Mouse (Mus musculus) spleen, adult 12 weeks (tissue): ENCODE results near the gene Ddr1.

Experiments used
- DNase-seq: peaks from one replicate; pipeline ENCODE4 v3.0.0; 2022; ENCODE audit warnings: low spot score

Ddr1 gene

DNA sequence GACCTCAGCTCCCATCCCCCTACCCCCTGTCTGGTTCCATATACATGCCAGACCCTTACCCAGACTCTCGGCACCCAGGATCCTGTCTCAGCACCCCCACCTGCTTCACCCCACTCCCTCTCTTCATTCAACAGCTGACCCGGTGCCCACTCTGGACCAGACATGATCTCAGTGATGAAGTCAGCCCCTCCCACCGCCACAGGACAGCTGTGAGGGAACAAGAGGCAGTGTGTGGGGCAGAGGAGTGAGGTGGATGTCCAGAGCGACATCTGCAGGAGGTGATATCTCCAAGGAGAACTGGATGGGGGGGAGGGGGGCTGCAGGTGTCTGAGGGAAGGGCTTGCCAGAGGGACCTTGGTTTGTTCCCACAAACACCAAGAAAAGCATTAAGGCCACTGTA is 12.6 kb downstream of the Ddr1 start:
- DNase-seq = no peak

DNA sequence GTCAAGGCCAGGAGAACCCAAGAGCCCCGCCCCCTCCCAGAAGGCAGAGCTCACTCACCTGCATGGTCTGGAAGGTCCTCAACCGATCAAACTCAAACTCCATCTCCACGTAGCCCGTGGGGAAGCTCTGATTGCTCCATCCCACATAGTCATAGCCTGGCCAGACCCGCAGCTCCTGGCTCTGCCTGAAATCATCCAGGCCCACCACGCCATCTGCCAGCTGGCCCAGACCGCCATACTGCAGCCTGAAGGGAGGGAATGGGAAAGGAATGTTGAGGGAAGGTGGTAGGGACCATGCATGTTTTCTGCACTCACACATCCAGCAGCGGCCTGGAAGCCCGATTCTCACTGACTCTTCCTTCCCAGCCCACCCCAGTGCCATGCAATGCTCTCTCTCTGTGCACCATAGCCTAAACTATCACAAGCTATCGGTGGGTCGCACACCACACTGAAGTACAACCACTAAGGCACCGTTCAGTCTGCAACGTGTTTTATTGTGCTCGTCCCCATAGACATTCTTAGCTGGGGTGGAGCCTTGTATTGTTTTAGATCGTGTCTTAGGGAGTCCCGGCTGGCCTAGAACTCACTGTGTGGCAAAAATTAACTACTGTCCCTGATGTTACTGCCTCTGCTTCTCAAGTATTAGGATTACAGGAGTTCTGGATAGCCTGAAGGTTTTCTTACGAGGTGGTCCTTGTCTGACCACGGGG is 14.3 kb downstream of the Ddr1 start:
- no peak for DNase-seq

DNA sequence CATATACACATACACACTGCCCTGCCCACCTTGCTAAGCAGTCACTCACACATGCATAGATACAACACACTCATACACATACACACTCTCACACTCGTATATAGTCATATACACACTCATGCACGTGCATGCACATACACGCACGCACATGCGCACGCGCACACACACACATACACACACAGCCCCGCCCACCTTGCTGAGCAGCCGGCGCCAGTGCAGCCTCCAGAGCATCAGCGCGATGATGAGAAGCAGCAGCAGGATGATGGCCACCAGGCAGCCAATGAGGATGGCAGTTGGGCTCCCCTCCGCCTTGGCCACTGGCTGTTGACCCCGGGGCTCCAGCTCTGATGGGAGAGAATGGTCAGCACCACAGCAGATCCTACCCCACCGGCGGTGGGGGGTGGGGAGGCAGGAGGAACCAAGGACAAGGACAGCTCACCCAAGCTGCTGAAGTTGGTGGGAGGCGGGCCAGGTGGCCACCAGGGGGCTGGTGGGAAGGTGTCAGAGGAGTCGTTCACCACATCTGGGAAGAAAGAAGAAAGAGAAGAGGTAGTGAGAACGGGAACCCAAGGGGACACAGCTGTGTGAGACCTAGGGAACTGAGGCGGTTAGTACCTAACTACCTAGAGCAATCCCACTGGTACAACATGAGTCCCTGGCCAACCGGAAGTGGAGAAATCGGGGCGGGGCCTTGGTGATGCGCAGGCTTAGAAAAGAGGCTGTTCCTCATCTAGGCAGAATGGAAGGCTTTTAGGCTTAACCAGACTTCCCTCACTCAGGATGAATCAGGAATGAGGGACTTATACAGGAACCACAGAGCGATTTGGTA is 15.9 kb downstream of the Ddr1 start:
- no peak for DNase-seq

- no peak for DNase-seq
Observed at GRCm38 (mm10) chr17:35685061-35685460, 19.4 kb downstream of the Ddr1 start.

DNA sequence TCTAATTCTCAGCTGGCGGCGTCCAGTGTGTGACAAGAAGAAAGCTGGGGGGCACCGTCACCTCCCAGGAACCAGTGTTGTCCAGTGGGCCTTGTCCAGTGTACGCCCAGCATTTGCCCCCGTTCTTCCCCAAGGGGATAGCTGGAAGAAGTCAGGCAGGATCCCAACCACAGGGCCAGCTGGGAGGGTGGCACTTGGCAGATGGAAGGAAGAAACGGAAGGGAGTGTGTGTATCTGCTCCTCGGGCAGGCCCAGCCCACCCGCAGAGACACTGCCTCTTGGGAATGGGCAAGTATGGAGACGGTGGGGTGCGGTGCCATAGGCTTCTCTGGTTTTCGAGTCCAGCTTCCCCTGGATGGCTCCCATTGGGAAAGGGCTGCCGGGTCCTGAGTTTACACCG is 22.4 kb downstream of the Ddr1 start:
- no peak for DNase-seq

GRCm38 (mm10) chr17:35680591-35680990 is 23.8 kb downstream of the Ddr1 start:
- no peak for DNase-seq

DNA sequence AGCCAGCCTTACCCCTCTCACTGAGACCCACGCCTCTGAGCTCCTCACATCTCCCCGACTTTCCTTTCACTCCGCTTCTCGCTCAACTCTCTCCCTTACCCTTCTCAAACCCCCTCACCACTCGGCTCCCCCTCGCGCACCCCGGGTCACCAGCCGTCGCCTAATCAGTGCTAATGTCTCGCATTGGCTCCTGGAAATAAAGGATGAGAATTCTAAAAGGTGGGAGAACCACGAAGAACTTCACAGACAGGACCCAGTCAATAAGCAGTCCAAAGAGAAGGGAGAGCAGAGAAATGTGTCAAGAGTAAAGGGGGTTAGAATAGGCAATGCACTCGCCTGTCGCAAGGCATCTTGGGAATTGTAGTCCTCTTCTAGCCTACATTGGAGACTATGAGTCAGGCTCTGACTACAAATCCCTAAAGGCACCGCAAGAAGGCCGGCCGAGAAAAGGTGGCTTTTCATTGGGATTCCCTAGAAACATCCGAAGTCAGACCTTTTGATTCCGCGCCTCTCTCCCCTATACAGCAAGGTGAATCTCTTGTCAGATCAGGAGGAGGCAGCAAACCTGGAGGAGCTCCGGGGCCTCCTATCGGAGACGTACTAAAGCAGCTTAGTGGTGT is 30.9 kb downstream of the Ddr1 start, which contains the start of gene Gtf2h4:
TSS of gene Gtf2h4 (minus strand) at position 324 of the 620 bp plus-strand sequence.
- peak; percentile 68 for DNase-seq

DNA sequence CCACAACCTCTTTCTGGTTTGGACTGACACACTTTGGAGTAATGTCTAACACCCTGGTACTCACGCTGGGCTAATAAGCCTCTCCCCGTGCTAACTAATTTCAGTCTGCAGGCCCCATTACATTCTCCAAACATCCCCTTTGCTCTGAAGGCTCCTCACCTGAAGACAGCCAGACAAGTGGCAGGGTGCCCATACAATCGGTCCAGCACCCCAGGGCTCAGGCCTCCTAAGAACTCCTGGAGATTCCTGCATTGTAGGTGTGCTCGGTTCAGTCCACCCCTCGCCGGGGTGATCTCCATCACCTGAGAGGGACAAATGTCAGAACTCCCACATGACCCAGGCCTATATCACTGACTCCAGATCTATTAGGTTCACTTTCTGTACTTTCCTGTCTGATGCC is 31.9 kb downstream of the Ddr1 start:
- no peak for DNase-seq

DNA sequence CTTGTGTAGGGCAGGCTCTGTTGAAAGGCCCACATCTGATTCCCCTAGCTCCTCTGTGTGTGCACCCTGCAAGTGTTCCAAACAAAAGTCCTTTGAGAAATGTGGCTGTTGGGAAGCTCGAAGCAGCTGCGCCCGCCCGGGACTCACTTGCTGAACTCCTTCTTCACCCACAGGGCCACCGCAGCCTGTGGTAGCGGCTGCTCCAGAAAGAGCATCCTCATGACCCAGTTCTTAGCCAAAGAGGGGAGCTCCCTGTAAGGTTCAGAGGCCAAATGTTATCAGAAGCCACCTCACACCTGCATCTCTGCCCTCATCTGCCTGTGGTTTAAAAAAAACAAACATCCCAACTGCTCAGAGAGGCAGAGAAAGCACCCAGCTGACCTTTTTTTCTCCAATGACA is 32.6 kb downstream of the Ddr1 start:
- no peak for DNase-seq

DNA sequence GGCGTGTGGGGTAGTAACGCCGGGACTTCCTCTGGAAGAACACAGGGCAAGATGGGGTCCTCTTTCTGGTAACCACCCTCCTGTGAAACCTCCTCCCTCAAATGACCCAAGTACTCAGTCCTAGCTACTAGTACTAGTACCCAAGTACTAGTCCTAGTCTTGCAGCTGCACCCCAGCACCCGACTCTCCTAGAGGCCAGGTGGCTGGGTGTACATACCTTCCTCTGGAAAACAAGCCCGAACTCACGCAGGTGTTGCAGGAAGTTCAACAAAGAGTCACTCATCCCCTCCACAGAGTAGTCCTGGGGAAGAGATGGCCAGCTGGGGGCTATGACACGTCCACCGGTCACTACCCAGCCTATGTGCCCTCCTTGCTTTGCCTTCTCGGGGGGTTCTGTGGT is 34.7 kb downstream of the Ddr1 start:
- no peak for DNase-seq

- peak; percentile 92 for DNase-seq
Observed at GRCm38 (mm10) chr17:35667334-35668065, 36.9 kb downstream of the Ddr1 start, which contains the start of gene Vars2. Gene Vars2, minus strand, starts transcription at chr17:35667592.

GRCm38 (mm10) chr17:35666851-35667256 is 37.6 kb downstream of the Ddr1 start:
- no peak for DNase-seq

GRCm38 (mm10) chr17:35665957-35666515 is 38.4 kb downstream of the Ddr1 start:
- no peak for DNase-seq

DNA sequence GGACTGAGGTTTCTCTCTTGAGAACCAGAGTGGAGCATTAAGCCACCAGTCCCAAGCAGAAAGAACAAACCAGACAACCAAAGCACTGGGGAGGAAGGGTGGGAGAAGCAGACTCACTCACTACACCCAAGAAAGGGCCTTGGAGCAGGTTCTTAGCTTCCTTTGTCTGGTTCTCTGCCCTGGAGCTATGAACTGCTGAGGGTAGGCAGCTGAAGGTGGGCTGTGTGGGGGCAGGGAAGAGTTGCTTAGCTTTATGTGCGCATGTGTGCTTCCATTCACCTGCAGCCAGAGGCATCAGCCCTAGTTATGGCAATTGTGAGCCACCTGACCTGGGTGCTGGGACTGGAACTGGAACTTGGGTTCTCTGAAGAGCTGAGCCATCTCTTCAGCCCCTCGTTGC is 51.3 kb downstream of the Ddr1 start:
- DNase-seq = no peak

GRCm38 (mm10) chr17:35649429-35649828 is 55.0 kb downstream of the Ddr1 start:
- no peak for DNase-seq

DNA sequence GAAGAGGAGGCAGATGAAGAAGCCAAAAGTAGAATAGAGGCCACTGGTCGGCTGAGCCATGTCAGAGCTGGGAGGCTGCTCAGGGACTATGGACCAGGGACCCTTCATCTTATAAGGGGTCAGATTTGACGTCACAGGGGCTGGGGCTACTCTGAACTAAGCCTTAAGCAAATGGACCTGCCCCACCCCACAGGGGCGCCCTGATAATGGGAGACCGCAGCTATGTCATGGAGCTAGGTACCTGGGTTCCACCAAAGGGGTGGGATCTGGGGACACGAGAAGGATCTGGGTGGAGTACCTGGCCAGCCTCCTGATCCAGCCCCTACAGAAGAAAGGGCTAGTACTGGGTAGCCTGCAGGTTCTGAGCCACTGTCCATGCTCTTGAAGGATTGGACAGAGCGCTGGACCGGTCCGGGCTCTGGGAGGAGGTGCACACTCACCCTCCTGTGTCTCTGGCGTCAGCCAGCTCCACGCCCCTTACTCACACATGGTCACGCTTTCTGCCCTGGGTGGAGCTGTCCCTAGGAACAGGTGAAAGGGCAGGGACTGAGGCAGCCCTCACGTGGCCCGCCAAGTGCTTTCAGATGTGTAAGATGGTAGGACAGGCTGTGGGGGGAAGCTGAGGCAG is 60.7 kb downstream of the Ddr1 start, which contains the start of gene Mucl3:
TSS of gene Mucl3 (minus strand) at position 87 of the 628 bp plus-strand sequence.
- no peak for DNase-seq

DNA sequence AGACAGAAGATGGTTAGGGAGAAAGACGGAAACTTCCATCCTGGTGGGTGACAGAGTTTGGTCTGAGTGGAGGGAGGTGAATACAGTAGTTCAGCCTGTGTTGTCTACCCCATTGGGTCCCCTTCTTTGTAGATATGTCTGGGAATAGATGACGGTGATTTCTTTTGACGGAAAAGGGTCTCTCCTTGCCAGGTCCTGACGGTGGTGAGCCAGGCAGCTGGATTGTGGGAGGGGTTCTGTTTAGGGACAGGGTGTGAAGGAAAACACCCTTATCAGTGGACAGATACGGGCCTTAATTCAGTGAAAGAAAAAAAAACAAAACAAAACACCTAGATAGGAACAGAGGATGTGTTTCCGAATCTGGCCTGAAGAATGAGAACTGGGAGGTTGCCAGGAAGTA is 65.1 kb downstream of the Ddr1 start:
- no peak for DNase-seq

GRCm38 (mm10) chr17:35638475-35639190 is 65.8 kb downstream of the Ddr1 start:
- no peak for DNase-seq

- no peak for DNase-seq
Observed at GRCm38 (mm10) chr17:35636363-35636762, 68.1 kb downstream of the Ddr1 start.

GRCm38 (mm10) chr17:35635699-35636111 is 68.7 kb downstream of the Ddr1 start:
- DNase-seq = no peak

DNA sequence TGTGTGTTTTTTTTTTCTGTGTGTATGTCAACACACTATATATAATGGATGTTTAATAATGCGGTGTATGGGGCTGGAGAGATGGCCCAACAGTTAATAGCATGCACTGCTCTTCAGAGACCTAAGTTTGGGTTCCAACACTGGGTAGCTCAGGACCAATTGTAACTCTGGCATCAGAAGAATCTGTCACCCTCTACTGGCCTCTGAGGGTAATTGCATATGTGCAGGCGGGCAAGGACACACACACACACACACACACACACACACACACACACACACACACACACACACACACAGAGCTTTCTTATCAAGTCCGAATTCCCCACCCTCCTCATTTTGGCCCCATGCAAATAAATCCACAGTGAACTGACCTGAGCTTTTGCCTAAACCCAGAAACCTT is 69.2 kb downstream of the Ddr1 start:
- DNase-seq = no peak
